Mouse (Mus musculus) lung, embryonic 14.5 days (tissue): ENCODE data around the gene Sgk2. TPM values are rescaled to one million over a fixed set of nuclear protein-coding genes. Genes with fewer than 3 reads are reported as not detected.

Experiments
- ATAC-seq: fragments of 200-750 bp; cut with Nextera tagmentation; 2 replicates; pipeline ENCODE4 v1.8.0; 2017; ENCODE audit warnings: mild to moderate bottlenecking, moderate TSS enrichment, moderate library complexity; ENCODE audit not compliant: insufficient read depth
- DNase-seq: peaks from one replicate; pipeline ENCODE4 v3.0.0-alpha.2; 2015
- H3K27ac ChIP-seq: fragments of 300-500 bp; sonication (generic); 2 replicates; pipeline ENCODE4 v1.5.1; 2014; ENCODE audit warnings: low read depth, mild to moderate bottlenecking, moderate library complexity
- H3K27me3 ChIP-seq: fragments of 300-500 bp; sonication (generic); 2 replicates; pipeline ENCODE4 v1.6.1; 2014; ENCODE audit warnings: low read length, control low read depth; ENCODE audit not compliant: insufficient read depth
- H3K36me3 ChIP-seq: fragments of 300-500 bp; sonication (generic); 2 replicates; pipeline ENCODE4 v1.6.1; 2014; ENCODE audit warnings: control low read depth; ENCODE audit not compliant: insufficient read depth
- H3K4me1 ChIP-seq: fragments of 300-500 bp; sonication (generic); 2 replicates; pipeline ENCODE4 v1.6.1; 2014; ENCODE audit warnings: antibody characterized with exemption, control low read depth; ENCODE audit not compliant: insufficient read depth
- H3K4me2 ChIP-seq: fragments of 300-500 bp; sonication (generic); 2 replicates; pipeline ENCODE4 v1.6.1; 2014; ENCODE audit warnings: mild to moderate bottlenecking
- H3K4me3 ChIP-seq: fragments of 300-500 bp; sonication (generic); 2 replicates; pipeline ENCODE4 v1.5.1; 2014; ENCODE audit warnings: low read depth, low read length
- H3K9ac ChIP-seq: fragments of 300-500 bp; sonication (generic); 2 replicates; pipeline ENCODE4 v1.6.1; 2014
- H3K9me3 ChIP-seq: fragments of 300-500 bp; sonication (generic); 2 replicates; pipeline ENCODE4 v1.6.1; 2016; ENCODE audit warnings: low read depth, low read length, control low read depth
- CTCF ChIP-seq: IDR thresholded peaks from 2 replicates; pipeline ENCODE4 v1.5.1; 2016; ENCODE audit warnings: antibody characterized with exemption, low read depth
- WGBS: fragments of 180-500 bp; shearing (Covaris S2); extraction: QIAGEN DNeasy Blood & Tissue Kit; methylation state at CpG from one replicate; pipeline ENCODE4 v1.1.7; 2014; 5-methylcytosine and 5-hydroxymethylcytosine counted together
- polyA plus RNA-seq: library from polyadenylated mRNA; unstranded; fragments of >200 nt; fragmentation: Nextera tagmentation; extraction: Ambion mirVana; gene quantifications from 2 replicates; pipeline ENCODE4 v1.2.1, GENCODE M21; 2014

The Sgk2 gene
- not detected in 2 replicates for polyA plus RNA-seq

- Histone ChIP-seq H3K27ac (no peak within 1 kb of the TSS), H3K27me3 (no peaks in the 10 kb centered on the region), H3K36me3 (no peaks in the 10 kb centered on the region), H3K9ac (no peak within 1 kb of the TSS), H3K4me2 (no peak within 1 kb of the TSS), H3K4me3 (no peak within 1 kb of the TSS), H3K4me1 (no peaks in the 10 kb centered on the region), H3K9me3 (no peaks in the 10 kb centered on the region)
- DNase-seq (no peak), ATAC-seq (no peak)
- 45% methylated on average over 8 of the region's 8 CpGs for WGBS
- TF ChIP-seq CTCF, result no peak
These were observed at the start of gene Sgk2 for GRCm38 (mm10) chr2:162987218-162987617. Gene Sgk2, plus strand, starts transcription at chr2:162987330.

- H3K9me3 ChIP-seq, result no peaks in the 10 kb centered on the region
- H3K27me3 ChIP-seq, result peaks cover 20% of the 10 kb centered on the region
- no peaks in the 10 kb centered on the region; the same call in 1 of the 2 replicates for H3K4me1 ChIP-seq
- DNase-seq (no peak), ATAC-seq (no peak)
- no peak overlapping the region for H3K27ac ChIP-seq
- 67% methylated on average over 1 of the region's 1 CpGs for WGBS
- no peak overlapping the region for H3K4me3 ChIP-seq
- H3K9ac ChIP-seq, result no peak overlapping the region
- H3K36me3 ChIP-seq, result peaks cover 64% of the 10 kb centered on the region
- no peak for TF ChIP-seq CTCF
- H3K4me2 ChIP-seq, result no peak overlapping the region
These were observed 47.6 kb upstream of the Sgk2 start for GRCm38 (mm10) chr2:162939562-162939961.

- Histone ChIP-seq H3K4me2 (peak within 1 kb of the TSS; percentile 92), H3K9me3 (no peaks in the 10 kb centered on the region), H3K27me3 (peaks cover 21% of the 10 kb centered on the region), H3K27ac (no peak within 1 kb of the TSS), H3K9ac (peak within 1 kb of the TSS; percentile 48), H3K4me1 (no peaks in the 10 kb centered on the region; the same call in 1 of the 2 replicates), H3K36me3 (peaks cover 29% of the 10 kb centered on the region), H3K4me3 (peak within 1 kb of the TSS; percentile 49)
- no peak for TF ChIP-seq CTCF
- ATAC-seq (peak; percentile 49; the same call in 1 of the 2 replicates), DNase-seq (no peak)
- under 1% methylated on average over 40 of the region's 40 CpGs for WGBS
These were observed 43.8 kb upstream of the Sgk2 start, which contains the start of gene L3mbtl1 for GRCm38 (mm10) chr2:162943148-162943846. Gene L3mbtl1, plus strand, starts transcription at chr2:162943472.

GRCm38 (mm10) chr2:162943931-162944330 is 43.2 kb upstream of the Sgk2 start:
- no peaks in the 10 kb centered on the region; the same call in 1 of the 2 replicates for H3K4me1 ChIP-seq
- no peaks in the 10 kb centered on the region for H3K9me3 ChIP-seq
- no peak for TF ChIP-seq CTCF
- ATAC-seq (no peak), DNase-seq (no peak)
- H3K27me3 ChIP-seq, result peaks cover 21% of the 10 kb centered on the region
- no peak overlapping the region for H3K27ac ChIP-seq
- 8% methylated on average over 11 of the region's 11 CpGs for WGBS
- peaks cover 22% of the 10 kb centered on the region for H3K36me3 ChIP-seq
- peak overlapping the region; percentile 49; the same call in 1 of the 2 replicates for H3K4me3 ChIP-seq
- H3K9ac ChIP-seq, result no peak overlapping the region
- peak overlapping the region; percentile 92 for H3K4me2 ChIP-seq

GRCm38 (mm10) chr2:162946964-162947363 is 40.2 kb upstream of the Sgk2 start:
- DNase-seq, result no peak
- TF ChIP-seq CTCF, result no peak
- no peaks in the 10 kb centered on the region for H3K9me3 ChIP-seq
- H3K27ac ChIP-seq, result no peak overlapping the region
- H3K27me3 ChIP-seq, result peaks cover 21% of the 10 kb centered on the region
- no peaks in the 10 kb centered on the region; the same call in 1 of the 2 replicates for H3K4me1 ChIP-seq
- no peaks in the 10 kb centered on the region for H3K36me3 ChIP-seq
- no peak overlapping the region for H3K4me3 ChIP-seq
- 77% methylated on average over 5 of the region's 5 CpGs for WGBS
- ATAC-seq, result no peak
- no peak overlapping the region for H3K4me2 ChIP-seq
- no peak overlapping the region for H3K9ac ChIP-seq

GRCm38 (mm10) chr2:162947736-162948135 is 39.4 kb upstream of the Sgk2 start:
- TF ChIP-seq CTCF, result no peak

GRCm38 (mm10) chr2:162948221-162948620 is 38.9 kb upstream of the Sgk2 start:
- DNase-seq (no peak), ATAC-seq (no peak)
- WGBS, result 62% methylated on average over 14 of the region's 14 CpGs
- Histone ChIP-seq H3K4me3 (peak overlapping the region; percentile 4; the same call in 1 of the 2 replicates), H3K9ac (no peak overlapping the region), H3K27me3 (peaks cover 14% of the 10 kb centered on the region), H3K27ac (no peak overlapping the region), H3K4me2 (peak overlapping the region; percentile 49), H3K4me1 (no peaks in the 10 kb centered on the region), H3K9me3 (no peaks in the 10 kb centered on the region), H3K36me3 (no peaks in the 10 kb centered on the region)
- TF ChIP-seq CTCF, result no peak

More at GRCm38 (mm10) chr2:162947736-162948135, 39.4 kb upstream of the Sgk2 start:
- Histone ChIP-seq H3K27me3 (peaks cover 19% of the 10 kb centered on the region), H3K4me1 (no peaks in the 10 kb centered on the region; the same call in 1 of the 2 replicates), H3K9me3 (no peaks in the 10 kb centered on the region), H3K27ac (no peak overlapping the region), H3K36me3 (no peaks in the 10 kb centered on the region), H3K9ac (no peak overlapping the region), H3K4me3 (peak overlapping the region; percentile 4; the same call in 1 of the 2 replicates), H3K4me2 (peak overlapping the region; percentile 49)
- ATAC-seq (0 out of 2 replicates have a peak, but pooled peaks have one; percentile 35), DNase-seq (no peak)
- 30% methylated on average over 15 of the region's 15 CpGs for WGBS
